Mouse (Mus musculus) kidney, adult 8-10 months (tissue): ENCODE data around the gene Gm10134.

ENCODE experiments used
- DNase-seq, 2 experiments: peaks; one replicate each; pipeline ENCODE4 v3.0.0; 2022

Gm10134 gene

DNA sequence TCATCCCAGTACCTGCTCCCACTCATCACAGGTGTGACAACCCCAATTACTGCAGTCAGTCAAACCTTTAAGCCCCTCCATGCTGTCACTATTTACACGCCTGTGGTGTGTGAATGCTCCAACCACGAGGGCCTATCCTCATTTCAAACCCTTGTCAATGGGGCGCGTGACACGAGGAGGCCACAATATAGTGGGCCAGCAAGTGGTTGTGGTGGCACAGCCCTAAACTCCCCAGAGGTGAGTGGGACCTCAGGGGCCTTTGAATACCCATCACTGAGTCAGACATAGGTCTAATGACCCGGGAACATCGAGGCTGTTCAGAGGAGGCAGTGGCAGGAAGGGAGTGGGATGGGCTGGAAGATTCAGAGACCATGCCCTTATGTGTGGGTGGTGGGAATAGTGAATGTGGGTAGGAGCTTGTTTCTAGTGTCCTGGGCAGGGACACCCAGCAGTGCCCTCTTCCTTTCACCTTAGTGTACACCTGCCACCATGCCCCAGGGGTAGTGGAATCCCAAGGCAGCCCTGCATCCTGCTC is 28.1 kb downstream of the Gm10134 start:
- DNase-seq: no peak

DNA sequence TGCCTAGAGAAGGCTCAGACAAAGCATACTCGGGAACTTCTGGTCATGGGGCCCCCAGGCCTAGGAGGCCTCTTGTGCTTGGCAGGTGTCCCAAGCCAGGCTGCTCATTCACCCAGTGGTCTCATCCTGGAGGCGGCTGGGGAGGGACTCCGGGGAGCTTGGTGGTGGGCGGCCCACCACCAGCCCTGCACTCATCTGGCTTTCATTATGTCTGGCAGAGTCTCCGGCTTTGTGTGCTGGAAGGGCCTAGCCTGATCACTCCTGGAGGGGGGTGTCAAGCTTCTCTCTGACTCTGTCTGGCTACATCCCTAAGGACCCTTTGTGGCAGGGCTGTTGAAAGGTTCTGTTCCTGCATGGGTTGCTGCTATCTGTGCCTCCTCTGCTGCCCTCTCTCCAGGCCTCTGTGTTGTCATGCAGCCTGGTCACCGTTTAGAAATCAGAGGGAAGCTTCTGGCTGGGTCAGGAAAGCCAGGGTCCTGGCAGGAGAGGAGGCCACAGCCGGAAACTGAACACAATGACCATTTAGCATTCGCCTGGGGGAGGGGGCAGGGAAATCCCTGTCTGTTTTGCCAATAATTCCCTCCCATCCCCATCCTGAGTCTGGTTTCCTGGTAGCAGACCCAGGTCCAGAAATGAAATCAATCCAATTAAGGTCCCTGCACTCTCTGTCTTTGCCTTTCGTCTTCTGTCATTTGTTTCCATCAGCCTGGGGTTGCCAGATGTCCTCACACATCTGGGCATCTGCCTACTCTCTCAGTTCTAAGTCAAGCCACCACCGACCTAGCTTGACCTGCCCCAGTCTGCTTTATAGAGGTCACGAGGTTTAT is 28.8 kb downstream of the Gm10134 start:
- DNase-seq: peak in 1 of 2 experiments; percentile 44

DNA sequence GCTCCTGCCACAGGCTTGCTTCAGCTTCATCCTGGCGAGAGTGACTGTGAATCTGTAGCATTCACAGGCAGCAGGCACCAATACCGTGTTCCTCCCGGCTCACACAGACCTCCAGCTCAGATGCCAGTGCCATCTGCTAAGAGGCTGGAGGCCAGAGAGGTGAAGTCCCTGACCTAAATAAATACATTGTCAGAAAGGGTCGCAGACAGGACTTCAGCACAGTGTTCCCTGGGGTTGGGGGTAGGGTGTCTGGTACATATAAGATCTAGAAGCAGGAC is 29.3 kb downstream of the Gm10134 start:
- DNase-seq: no peak

DNA sequence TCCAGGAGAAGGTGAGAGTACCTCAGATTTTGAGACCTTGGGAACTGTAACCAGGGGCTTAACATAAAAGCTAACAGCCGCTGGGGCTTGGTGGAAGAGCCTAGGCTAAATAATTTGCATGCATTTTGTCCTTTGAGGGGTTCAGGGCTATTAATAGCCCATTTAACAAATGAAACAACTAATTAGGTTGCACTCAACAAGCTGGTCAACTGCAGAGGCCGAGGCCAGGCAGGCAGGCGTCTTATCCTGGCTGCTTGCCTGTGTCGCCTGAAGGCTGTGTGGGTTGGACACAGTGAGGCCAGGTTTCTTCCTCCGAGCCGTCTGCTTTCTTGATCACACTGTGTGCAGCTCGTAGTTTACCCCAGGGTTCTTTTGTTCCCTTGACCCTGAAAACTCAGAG is 29.8 kb downstream of the Gm10134 start:
- DNase-seq: no peak

DNA sequence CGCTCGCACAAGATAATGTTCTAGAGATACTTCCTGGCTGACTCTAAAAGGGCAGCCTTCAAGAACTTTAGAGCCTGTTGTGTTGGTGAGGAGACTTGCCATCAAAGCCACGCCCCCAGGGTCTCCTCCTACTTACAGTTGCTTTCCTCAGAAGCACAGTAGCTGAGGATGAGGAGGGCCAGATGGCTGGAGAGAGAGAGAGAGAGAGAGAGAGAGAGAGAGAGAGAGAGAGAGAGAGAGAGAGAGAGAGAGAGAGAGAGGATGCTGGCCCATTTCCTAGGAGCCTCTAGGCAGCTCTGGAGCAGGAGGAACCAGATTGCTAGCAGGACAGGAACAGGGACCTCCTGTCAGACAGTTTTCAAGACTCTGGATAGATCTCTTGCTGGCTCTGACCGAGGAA is 30.3 kb downstream of the Gm10134 start:
- no peak for DNase-seq

DNA sequence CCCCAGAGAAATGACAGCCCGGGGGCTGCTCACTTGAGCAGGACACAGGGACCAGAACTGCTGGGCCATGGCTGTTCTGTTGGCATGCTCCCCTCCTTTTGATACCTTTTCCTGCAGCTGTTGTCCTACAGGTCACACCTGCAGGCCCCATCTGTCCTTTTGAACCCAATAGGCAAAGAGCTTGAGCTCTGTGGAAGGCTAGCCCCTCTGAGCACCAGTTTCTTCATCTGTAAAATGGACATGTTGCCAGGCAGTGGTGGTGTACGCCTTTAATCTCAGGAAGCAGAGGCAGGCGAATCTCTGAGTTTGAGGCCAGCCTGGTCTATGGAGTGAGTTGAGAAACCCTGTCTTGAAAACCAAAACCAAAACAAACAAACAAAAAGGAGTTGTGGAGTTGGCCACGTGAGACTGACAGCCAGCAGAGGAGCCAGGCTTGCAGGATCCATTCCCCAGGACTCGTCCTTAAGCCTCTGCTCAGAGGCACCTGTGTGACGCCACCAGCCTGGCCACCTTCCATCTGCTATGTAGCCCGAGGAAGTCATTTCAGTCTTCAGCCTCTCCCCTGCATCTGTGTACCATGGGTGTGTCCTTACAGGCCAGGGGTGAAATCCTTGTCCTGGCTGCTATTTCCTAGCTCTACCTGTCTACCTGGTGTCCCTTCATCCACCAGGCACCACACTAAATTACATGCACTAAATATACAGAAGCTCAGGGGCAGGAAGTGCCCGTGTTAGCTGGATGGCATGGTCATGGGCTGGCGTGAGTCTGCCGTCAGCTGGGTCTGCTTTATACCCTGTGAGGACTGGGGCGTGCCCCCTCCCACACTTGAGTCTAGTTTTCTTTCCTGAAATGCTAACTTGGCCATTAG is 31.1 kb downstream of the Gm10134 start:
- DNase-seq: no peak

DNA sequence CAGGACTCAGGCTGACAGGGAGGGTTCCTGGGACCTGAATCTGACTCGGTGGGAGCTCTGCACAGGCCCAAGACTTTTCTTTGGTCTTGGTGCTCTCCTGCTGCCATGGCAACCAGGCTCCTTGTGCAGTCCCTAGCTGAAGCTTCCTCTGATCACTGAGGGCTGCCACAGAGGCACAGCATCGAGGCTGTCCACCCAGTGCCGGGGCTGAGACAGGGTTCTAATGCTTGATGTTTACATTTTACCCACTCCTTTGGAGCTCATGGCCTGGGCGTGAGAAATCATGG is 31.7 kb downstream of the Gm10134 start:
- DNase-seq: no peak

DNA sequence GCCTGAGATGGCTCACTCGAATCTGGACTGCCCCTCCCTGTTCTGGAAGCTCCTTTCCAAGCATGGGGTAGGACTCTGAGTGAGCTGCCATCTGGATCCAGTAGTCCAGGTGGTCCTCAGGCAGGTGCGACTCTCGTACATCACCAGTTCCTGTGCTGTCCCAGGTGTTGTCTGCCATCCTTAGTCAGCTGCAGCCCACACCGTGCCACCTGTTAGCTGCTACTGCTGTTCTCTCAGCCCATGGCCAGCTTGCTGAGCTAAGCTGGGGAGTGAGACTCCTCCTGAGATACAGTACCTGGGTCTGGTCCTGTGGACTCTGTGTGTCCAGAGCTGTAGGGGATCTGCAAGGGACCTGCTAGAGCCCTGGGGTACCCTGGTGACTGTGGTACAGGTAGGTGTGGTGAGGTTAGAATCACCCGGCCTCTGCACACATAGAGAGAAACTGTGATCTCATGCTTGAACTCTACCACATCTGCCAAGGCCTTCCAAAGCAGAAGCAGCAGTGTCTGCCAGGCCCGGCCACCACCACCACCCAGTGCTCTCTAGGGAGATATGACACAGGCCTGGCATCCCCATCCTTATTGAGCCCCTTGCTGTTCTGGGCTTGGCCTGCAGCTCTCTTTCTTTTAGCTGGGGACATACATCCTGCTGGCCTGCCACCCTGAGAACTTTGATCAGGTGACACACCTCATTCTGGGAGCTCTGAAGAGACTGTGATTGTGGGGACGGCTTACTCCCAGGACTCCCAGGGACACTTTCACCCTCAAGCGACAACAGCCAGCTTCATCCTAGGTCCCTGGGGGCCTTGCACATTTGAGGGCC is 32.3 kb downstream of the Gm10134 start:
- DNase-seq: no peak

DNA sequence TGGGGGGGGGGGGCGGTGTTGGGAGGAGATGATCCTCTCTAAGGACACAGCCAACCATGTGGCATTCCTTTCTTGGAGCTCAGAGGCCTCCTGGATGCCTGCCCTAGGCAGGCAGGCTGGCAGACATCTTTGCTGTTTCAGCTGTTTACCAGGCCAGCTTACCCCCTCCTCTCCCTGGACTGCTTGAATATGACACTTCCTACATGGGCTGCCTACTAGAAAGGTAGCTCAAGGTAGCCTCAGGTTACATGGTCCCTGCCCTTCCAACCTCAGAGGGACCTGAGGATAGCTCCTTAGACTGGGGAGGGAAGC is 32.9 kb downstream of the Gm10134 start:
- no peak for DNase-seq

DNA sequence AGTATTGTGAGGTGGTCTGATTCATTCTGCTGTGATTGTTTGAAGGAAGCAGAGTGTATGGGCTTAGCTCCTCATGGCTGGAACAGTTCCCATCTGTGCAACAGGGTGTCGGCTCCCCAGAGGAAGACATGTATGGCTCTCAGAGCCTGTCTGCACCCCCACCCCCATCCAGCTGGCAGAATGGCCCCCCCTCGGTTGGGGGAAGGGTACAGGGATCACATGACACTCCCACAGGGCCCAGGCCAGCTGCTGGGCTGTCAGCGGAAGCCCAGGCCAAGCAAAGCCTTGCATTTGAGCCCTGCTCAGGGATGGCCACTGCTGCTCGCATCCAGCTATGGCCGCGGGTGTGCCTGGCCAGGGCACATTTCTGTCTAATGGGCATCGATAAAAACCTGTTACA is 33.3 kb downstream of the Gm10134 start:
- DNase-seq: no peak

DNA sequence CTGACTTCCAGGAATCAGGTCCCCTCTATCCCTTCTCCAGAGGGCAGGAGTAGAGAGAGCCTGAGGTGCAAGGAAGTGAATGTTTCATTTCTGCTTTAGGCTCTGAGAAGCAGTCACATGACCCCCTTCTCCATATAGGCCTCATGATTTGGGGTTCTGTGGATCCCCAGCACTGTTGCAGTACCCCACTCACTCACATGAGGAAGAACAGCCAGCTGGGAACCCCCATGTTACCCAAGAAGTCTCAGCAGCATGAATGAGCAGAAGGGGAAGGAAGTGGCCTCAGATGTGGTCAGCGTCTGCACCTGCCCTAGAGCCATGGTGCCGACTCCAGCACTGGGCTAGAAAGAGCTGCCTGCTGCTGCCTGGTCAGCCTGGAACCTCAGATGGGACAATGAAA is 34.1 kb downstream of the Gm10134 start:
- DNase-seq: no peak

DNA sequence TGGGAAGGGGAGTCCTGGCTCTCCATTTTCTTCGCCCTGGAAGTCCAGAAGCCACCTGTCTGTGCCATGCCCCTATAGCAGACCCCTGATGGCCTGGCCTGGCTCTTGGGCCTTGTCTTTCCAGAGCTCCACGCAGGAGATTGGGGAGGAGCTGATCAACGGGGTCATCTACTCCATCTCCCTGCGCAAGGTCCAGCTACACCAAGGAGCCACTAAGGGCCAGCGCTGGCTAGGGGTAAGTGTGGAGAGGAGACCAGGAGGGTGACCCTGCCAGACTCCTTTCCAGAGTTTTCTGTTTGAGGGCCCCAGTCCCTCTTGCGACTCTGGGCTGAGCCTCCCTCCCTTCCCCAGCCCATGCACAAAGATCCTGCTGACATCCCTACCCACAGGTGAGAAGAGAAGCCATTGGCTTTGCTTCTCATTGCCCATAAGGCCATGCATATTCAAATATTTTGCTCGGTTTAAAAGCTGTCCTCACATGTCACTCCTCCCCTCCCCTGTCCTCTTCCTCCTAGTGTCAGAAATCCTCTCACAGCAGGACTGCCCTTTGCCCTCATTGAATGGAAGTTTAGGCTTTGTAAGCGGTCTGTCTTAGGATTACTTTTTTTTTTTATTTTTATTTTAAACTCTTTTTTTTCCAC is 34.8 kb downstream of the Gm10134 start:
- no peak for DNase-seq

DNA sequence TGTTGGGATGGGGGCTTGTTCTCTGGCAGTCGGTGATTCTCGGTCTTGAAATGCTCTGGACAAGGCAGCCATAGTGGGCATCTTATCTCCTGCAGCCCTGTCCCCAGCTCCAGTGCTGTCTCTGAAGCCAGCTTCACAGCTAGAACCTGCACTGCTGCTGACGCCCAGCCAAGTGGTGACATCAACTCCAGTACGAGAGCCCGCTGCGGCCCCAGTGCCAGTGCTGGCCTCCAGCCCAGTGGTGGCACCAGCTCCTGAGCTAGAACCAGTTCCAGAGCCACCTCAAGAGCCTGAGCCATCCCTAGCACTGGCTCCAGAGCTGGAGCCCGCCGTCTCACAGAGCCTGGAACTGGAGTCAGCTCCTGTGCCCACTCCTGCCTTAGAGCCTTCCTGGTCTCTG is 38.0 kb downstream of the Gm10134 start:
- DNase-seq: no peak

DNA sequence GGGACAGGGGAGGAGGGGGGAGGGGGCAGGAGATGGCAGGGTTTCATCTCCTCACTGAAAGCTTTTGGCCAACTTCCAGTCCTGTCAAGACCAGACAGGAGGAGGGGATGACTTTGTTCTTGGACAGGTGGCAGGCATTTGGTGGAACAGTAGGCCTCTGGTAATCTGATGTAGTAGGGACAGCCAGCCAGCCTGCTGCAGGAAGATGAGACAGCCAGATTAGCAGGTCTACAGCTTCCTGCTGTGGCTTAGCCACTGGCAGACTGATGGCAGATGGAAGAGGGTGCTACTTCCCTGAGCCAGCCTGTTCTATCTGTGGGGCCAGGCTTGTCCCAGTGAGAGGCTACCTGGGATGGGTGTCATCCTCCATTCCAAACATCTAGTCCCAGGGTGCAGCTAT is 40.1 kb downstream of the Gm10134 start:
- DNase-seq: no peak

DNA sequence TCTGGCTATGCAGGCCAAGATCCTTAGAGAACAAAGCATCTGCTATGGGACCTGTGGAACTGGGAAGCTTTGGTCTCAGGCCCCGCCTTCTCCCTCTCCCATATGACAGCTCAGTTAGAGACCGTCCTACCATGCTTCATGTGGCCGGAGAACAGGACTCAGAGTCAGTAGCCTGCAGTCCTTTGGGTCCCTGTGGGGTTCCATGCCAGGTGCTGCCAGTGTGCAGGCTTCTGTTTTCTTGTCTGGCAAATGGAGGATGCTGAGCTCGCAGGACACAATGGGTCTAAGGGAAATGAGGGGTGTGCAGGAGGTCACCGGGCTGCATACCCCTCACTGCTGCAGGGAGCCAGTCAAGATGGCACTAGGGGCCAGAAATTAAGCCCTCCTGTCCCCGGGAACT is 40.7 kb downstream of the Gm10134 start:
- DNase-seq: no peak

DNA sequence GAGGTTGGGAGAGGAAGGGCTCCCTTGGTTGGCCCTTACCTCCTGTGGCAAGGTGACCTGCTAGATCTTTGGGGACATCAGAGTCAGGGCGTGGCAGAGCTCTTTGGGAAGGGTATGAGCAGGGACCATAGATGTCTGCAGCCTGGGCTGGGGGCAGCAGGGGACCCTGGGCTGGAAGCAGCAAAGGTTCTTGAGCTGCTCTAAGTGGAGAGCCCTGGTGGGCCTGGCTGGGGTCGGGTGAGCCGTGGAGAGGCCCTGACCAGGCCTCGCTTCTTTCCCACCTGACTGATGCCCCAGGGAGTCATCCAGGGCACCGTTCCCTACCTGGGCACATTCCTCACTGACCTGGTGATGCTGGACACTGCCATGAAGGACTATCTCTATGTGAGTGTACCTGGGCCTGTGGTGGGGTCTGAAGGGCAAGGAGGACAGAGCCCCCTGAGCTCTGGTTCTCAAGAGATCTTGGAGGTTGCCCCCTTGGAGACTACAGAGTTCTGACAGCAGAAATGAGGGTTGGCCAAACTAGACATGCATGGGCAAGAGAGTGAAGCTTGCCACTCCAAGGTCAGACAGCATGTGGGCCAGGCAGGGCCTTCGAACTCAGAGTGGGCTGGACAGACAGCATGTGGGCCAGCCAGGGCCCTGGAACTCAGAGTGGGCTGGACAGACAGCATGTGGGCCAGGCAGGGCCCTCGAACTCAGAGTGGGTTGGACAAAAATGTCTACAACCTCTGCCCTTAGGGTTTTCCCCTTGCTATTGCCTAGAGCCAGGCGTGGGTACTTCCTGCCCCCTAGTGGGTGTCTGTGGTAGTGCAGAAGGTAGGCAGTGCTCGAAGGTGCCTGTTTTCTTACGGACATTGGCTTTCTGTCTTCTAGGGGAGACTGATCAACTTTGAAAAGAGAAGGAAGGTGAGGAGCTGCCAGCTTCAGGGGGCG is 41.6 kb downstream of the Gm10134 start:
- peak; percentile 72 to 91 for DNase-seq

DNA sequence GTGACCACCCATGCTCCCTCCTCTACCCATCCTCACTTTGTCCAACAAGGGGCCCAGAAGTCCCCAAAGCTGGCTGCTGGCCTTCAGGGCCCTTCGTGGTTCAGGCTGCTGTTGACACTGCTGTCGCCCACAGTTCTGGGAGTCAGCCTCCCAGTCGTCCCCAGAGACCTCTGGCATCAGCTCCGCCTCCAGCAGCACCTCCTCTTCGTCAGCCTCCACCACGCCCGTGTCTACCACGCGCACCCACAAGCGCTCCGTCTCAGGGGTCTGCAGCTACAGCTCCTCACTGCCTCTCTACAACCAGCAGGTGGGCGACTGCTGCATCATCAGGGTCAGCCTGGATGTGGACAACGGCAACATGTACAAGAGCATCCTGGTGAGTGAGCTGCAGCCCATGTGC is 43.3 kb downstream of the Gm10134 start:
- no peak for DNase-seq

DNA sequence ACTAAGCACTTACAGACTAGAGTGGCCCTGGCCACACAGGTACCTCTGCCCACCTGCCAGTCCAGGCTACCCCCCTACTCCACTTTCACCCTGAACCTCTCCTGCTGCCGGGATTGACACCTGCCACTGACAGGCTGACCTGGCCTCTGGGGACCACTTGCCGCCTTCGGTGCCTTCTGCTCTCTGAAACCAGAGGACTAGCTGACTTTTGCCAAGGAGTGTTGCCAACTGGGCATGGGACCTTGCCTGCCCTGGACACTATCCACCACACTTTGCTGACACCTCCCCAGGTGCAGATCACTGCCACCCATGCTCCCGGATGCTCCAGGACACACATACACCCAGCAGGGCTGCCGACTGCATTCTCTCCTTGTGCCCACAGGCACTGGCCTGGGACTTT is 46.4 kb downstream of the Gm10134 start:
- no peak for DNase-seq
